Mouse (Mus musculus) forebrain, postnatal 0 days (tissue): ENCODE results near the gene Itgb1bp1. TPM values are rescaled to one million over a fixed set of nuclear protein-coding genes. Genes with fewer than 3 reads are reported as not detected.

Experiments used
- ATAC-seq: fragments of 200-750 bp; cut with Nextera tagmentation; 2 replicates; pipeline ENCODE4 v1.8.0; 2017; ENCODE audit warnings: mild to moderate bottlenecking, moderate library complexity
- DNase-seq: peaks from one replicate; pipeline ENCODE4 v3.0.0-alpha.2; 2015
- H3K27ac ChIP-seq: fragments of 300-500 bp; sonication (generic); 2 replicates; pipeline ENCODE4 v1.5.1; 2014; ENCODE audit warnings: low read depth, mild to moderate bottlenecking, antibody characterized with exemption, low read length, moderate library complexity, mixed read lengths
- H3K27me3 ChIP-seq: fragments of 300-500 bp; sonication (generic); 2 replicates; pipeline ENCODE4 v1.6.1; 2014; ENCODE audit warnings: mild to moderate bottlenecking, low read length, mixed read lengths; ENCODE audit not compliant: insufficient read depth
- H3K36me3 ChIP-seq: fragments of 300-500 bp; sonication (generic); 2 replicates; pipeline ENCODE4 v1.6.1; 2014; ENCODE audit warnings: mild to moderate bottlenecking, moderate library complexity; ENCODE audit not compliant: insufficient read depth
- H3K4me1 ChIP-seq: fragments of 300-500 bp; sonication (generic); 2 replicates; pipeline ENCODE4 v1.6.1; 2014; ENCODE audit warnings: antibody characterized with exemption; ENCODE audit not compliant: insufficient read depth
- H3K4me2 ChIP-seq: fragments of 300-500 bp; sonication (generic); 2 replicates; pipeline ENCODE4 v1.6.1; 2014; ENCODE audit warnings: low read depth, mild to moderate bottlenecking, moderate library complexity
- H3K4me3 ChIP-seq: fragments of 300-500 bp; sonication (generic); 2 replicates; pipeline ENCODE4 v1.5.1; 2014; ENCODE audit warnings: low read depth, low read length, mixed read lengths
- H3K9ac ChIP-seq: fragments of 300-500 bp; sonication (generic); 2 replicates; pipeline ENCODE4 v1.6.1; 2014; ENCODE audit warnings: mild to moderate bottlenecking
- H3K9me3 ChIP-seq: fragments of 300-500 bp; sonication (generic); 2 replicates; pipeline ENCODE4 v1.6.1; 2016; ENCODE audit warnings: low read length
- CTCF ChIP-seq: sonication (generic); IDR thresholded peaks from 2 replicates; pipeline ENCODE4 v1.5.1; 2016; ENCODE audit warnings: antibody characterized with exemption, control low read depth, low read depth
- WGBS: fragments of 180-500 bp; shearing (Covaris S2); extraction: QIAGEN DNeasy Blood & Tissue Kit; methylation state at CpG from one replicate; pipeline ENCODE4 v1.1.7; 2014; 5-methylcytosine and 5-hydroxymethylcytosine counted together
- polyA plus RNA-seq: library from polyadenylated mRNA; unstranded; fragments of >200 nt; fragmentation: Nextera tagmentation; extraction: Ambion mirVana; gene quantifications from 2 replicates; pipeline ENCODE4 v1.2.1, GENCODE M21; 2015
- total RNA-seq: library from RNA; depleted of rRNA; stranded (reverse); fragments of >200 nt; gene quantifications from 2 replicates; pipeline ENCODE4 v1.2.3, GENCODE M21; 2014; rRNA removed

Gene Itgb1bp1
- total RNA-seq, result 23.9 and 36.9 TPM in 2 replicates
- 37.4 and 40.2 TPM in 2 replicates for polyA plus RNA-seq

- H3K27me3 ChIP-seq, result no peaks in the 10 kb centered on the region
- peaks cover 12% of the 10 kb centered on the region for H3K36me3 ChIP-seq
- H3K9me3 ChIP-seq, result no peaks in the 10 kb centered on the region
- no peak for TF ChIP-seq CTCF
- peak within 1 kb of the TSS; percentile 93 for H3K27ac ChIP-seq
- WGBS, result under 1% methylated on average over 28 of the region's 28 CpGs
- ATAC-seq (peak; percentile 98), DNase-seq (peak; percentile 99)
- peak within 1 kb of the TSS; percentile 80 for H3K9ac ChIP-seq
- H3K4me2 ChIP-seq, result peak within 1 kb of the TSS; percentile 67
- 0 out of 2 replicates have a peak, but pooled peaks cover 7% of the 10 kb centered on the region for H3K4me1 ChIP-seq
- peak within 1 kb of the TSS; percentile 76 for H3K4me3 ChIP-seq
Observed at GRCm38 (mm10) chr12:21286243-21286622, at the start of gene Itgb1bp1. Gene Itgb1bp1, minus strand, starts transcription at chr12:21286284.

- H3K27me3 ChIP-seq, result no peaks in the 10 kb centered on the region
- no peak for DNase-seq
- peaks cover 36% of the 10 kb centered on the region for H3K36me3 ChIP-seq
- no peak overlapping the region for H3K4me3 ChIP-seq
- WGBS, result 81% methylated on average over 7 of the region's 7 CpGs
- TF ChIP-seq CTCF, result no peak
- H3K9me3 ChIP-seq, result no peaks in the 10 kb centered on the region
- H3K4me1 ChIP-seq, result no peaks in the 10 kb centered on the region
- no peak overlapping the region for H3K9ac ChIP-seq
- H3K4me2 ChIP-seq, result no peak overlapping the region
- no peak overlapping the region for H3K27ac ChIP-seq
- ATAC-seq, result peak; percentile 82
Observed at GRCm38 (mm10) chr12:21335869-21336268, 49.8 kb upstream of the Itgb1bp1 start.

GRCm38 (mm10) chr12:21333766-21334165 lies 47.7 kb upstream of the Itgb1bp1 start:
- H3K9me3 ChIP-seq, result no peaks in the 10 kb centered on the region

DNA sequence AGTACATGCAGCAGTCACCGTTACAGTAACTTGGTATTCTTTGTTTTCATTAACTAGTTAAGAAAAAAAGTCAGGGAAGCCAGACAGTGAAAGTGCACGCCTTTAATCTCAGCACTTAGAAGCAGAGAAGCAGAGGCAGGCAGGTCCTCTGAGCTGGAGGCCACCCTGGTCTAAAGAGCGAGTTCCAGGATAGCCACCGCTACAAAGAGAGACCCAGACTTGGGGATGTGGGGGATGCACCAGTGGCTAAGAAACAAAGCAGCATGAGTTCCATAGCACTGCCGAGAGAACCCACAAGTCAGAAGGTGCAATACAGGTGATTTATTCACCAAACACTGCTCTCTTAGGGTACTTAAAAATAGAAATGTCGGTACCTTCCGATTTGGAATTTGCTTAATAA lies 46.9 kb upstream of the Itgb1bp1 start:
- H3K9me3 ChIP-seq, result no peaks in the 10 kb centered on the region
- no peak for TF ChIP-seq CTCF
- H3K9ac ChIP-seq, result no peak overlapping the region
- no peak overlapping the region for H3K4me3 ChIP-seq
- H3K36me3 ChIP-seq, result peaks cover 43% of the 10 kb centered on the region
- H3K4me2 ChIP-seq, result no peak overlapping the region
- ATAC-seq, result no peak
- H3K27me3 ChIP-seq, result no peaks in the 10 kb centered on the region
- 95% methylated on average over 7 of the region's 7 CpGs for WGBS
- H3K27ac ChIP-seq, result no peak overlapping the region
- DNase-seq, result no peak
- H3K4me1 ChIP-seq, result no peaks in the 10 kb centered on the region

More at GRCm38 (mm10) chr12:21333766-21334165, 47.7 kb upstream of the Itgb1bp1 start:
- WGBS, result 95% methylated on average over 5 of the region's 5 CpGs
- Histone ChIP-seq H3K27ac (no peak overlapping the region), H3K9ac (no peak overlapping the region), H3K36me3 (peaks cover 41% of the 10 kb centered on the region), H3K4me2 (no peak overlapping the region), H3K4me3 (no peak overlapping the region), H3K4me1 (no peaks in the 10 kb centered on the region), H3K27me3 (no peaks in the 10 kb centered on the region)
- DNase-seq (no peak), ATAC-seq (no peak)
- no peak for TF ChIP-seq CTCF

DNA sequence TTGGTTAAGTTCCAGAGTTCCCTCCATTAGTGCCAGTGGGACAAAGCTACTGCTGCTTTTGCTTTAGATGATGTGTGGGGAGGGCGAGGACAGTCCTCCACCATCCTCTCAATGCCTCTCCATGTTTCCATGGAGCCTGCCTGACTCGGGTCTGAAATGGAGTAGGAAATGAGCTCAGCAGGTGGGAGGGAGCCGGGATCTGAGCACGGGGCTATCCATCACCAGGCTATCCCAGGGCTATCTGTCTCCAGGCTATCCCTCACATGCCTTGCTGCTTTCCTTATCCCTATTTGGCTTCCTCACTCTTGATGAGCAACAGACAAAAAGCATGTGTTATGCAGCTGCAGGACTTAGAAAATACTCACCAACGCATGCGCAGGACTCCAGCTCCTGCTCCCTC lies 45.6 kb upstream of the Itgb1bp1 start:
- H3K36me3 ChIP-seq, result peaks cover 52% of the 10 kb centered on the region
- no peaks in the 10 kb centered on the region for H3K27me3 ChIP-seq
- no peak overlapping the region for H3K4me2 ChIP-seq
- H3K4me3 ChIP-seq, result no peak overlapping the region
- no peak overlapping the region for H3K27ac ChIP-seq
- ATAC-seq (no peak), DNase-seq (no peak)
- no peaks in the 10 kb centered on the region for H3K4me1 ChIP-seq
- TF ChIP-seq CTCF, result no peak
- WGBS, result 81% methylated on average over 6 of the region's 6 CpGs
- H3K9ac ChIP-seq, result no peak overlapping the region
- no peaks in the 10 kb centered on the region for H3K9me3 ChIP-seq

DNA sequence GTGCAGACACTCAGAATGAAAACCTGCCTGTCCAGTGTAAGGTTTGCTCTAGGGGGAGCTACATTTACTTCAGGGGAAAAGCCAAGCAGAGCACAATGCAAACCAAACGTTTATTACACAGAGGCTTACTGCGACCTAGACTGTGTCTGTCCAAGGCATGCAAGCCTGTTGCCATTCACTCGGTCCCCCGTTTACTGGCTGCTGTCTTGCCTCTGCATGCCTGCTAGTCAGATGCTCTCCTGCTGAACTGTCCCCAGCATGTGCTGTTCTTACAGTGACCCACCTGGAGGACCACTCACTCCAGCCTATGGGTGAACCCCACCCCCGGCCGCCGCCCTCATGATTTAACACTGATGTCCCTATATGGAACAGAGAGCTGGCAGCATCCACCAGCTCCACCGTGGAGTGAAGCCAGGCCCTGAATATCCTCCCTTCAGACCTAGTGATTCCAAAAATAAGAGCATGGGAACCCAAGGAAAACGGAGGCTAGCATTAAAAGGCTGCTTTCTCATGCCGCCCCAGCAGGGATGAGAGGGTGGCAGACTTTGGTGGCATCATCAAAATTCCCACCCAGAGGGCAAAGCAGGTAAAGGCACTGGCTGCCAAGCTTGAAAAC lies 45.0 kb upstream of the Itgb1bp1 start:
- 91% methylated on average over 10 of the region's 10 CpGs for WGBS
- no peak for ATAC-seq
- Histone ChIP-seq H3K9ac (no peak overlapping the region), H3K4me3 (no peak overlapping the region), H3K36me3 (peaks cover 52% of the 10 kb centered on the region), H3K4me2 (no peak overlapping the region), H3K27ac (no peak overlapping the region), H3K9me3 (no peaks in the 10 kb centered on the region), H3K4me1 (no peaks in the 10 kb centered on the region), H3K27me3 (no peaks in the 10 kb centered on the region)
- no peak for DNase-seq
- TF ChIP-seq CTCF, result no peak

DNA sequence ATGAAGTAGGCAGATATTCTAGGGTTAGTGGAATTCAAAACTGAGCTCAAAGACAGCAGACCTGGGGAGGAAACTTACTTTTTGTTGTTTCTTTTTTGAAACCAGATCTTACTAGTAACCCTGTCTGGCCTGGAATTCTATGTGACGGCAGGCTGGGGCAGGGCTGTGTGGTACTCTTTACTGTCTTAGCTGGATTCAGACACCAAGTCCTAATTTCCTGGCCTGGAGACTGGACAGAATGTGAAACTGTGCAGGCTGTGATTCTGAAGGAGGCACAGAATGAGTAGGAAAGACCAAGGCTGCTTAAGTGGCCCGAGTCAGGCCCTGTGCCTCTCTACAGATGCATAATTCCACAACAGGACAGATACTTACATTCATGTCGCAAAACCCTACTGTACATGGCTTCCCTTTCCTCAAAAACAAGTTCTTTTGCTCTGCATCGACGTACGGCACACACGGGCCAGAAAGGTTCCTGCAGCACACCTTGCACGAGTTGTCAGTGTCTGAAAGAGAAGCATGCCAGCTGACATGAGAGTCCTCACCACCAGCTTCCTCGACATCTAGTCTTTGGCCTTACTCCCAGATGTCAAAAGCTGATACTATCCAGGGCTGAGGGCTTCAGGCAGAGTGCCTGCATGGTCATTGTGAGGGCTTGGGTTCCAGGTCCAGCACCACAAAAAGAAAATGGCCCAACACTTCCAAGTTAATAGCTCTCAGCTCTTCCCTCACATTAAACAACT lies 43.7 kb upstream of the Itgb1bp1 start:
- WGBS, result 92% methylated on average over 9 of the region's 9 CpGs
- DNase-seq, result no peak
- no peak overlapping the region for H3K27ac ChIP-seq
- H3K36me3 ChIP-seq, result peaks cover 55% of the 10 kb centered on the region
- TF ChIP-seq CTCF, result no peak
- no peaks in the 10 kb centered on the region for H3K9me3 ChIP-seq
- H3K9ac ChIP-seq, result no peak overlapping the region
- no peak for ATAC-seq
- no peak overlapping the region for H3K4me2 ChIP-seq
- H3K4me3 ChIP-seq, result no peak overlapping the region
- H3K27me3 ChIP-seq, result no peaks in the 10 kb centered on the region
- no peaks in the 10 kb centered on the region for H3K4me1 ChIP-seq
